Mouse (Mus musculus): ENCODE results near the gene Med27. TPM values are rescaled to one million over a fixed set of nuclear protein-coding genes. Genes with fewer than 3 reads are reported as not detected.

The Med27 gene
- polyA plus RNA-seq, 1 experiment from 2014 or later: 78.6 TPM

DNA sequence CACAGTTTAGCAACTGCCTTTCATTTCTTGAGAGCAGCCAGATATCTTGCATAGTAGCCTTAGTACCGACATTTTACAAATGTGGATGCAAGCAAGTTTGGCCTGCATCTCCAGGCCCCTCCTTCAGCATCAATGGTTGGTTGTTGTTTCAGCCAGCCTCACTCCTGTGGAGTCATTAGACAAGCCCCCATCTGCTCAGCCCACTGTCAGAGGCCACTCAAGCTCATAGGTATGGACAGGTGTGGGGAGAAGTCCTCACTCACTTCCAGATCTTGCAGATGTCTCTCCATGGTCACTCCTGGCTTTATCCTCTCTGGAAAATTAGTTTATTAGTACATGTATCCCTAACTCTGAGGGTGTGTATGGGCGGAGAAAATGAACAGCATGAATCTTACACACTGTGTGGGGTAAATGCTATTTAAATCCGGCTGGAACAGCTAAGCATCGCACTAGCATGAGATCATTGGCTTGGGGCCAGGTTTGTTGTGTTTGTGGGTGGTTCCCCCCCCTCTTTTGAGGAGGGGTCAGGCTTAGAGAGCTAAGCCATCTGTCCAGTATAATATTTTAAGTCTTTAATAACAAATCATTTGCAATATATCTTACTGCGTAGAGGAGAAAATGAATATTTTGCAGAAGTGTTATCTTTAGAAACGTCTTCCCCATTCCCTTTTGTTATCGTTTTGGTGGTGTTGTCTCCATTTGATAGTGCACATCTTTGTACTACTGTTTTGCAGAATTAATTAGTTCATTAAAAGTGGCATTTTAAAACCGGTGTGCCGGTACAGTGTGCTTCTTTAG, 118.4 kb downstream of the Med27 start:
- WGBS: 36% methylated on average over 9 of the region's 9 CpGs
- no peak overlapping the region for H3K4me2 ChIP-seq
- ATAC-seq (replicated peaks): peak; percentile 59; the same call in 1 of the 2 replicates

DNA sequence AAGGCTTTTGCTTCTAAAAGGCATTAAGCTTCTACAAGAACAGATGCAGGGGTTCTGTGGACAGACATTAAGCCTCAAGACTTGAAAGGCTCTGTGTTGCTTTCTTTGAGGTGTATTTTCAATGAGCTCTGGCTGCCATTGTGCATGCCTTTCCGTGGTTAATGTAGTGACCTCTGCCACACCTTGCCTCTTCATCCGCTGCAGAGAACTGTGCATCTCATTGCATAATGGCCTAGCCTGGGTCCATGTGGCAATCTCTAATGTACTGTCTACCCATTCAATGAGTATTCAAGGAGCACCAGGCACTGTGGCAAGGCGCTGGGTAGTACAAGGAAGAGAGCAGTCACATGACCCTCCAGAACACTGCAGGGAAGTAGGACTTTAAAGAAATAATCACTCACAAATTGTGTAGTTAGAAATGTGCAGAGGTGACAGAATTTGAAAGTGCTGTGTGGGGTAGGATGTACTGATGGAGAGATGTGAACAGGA, 119.1 kb downstream of the Med27 start:
- no peak overlapping the region for H3K4me3 ChIP-seq
- no peaks in the 10 kb centered on the region for H3K36me3 ChIP-seq (replicated peaks)
- H3K4me1 ChIP-seq: peaks cover 35% of the 10 kb centered on the region
- H3K9me3 ChIP-seq: no peaks in the 10 kb centered on the region
- ATAC-seq (replicated peaks): 0 out of 2 replicates have a peak, but pooled peaks have one; percentile 15
- H3K27ac ChIP-seq: peak overlapping the region; percentile 57
- H3K4me2 ChIP-seq: no peak overlapping the region
- H3K9ac ChIP-seq: no peak overlapping the region
- no peaks in the 10 kb centered on the region for H3K27me3 ChIP-seq (replicated peaks)
- 27% methylated on average over 3 of the region's 3 CpGs for WGBS

More for the DNA sequence above, 118.4 kb downstream of the Med27 start:
- peak overlapping the region; percentile 57; the same call in 1 of the 2 replicates for H3K27ac ChIP-seq
- no peaks in the 10 kb centered on the region for H3K27me3 ChIP-seq (replicated peaks)
- H3K9ac ChIP-seq: no peak overlapping the region
- no peak overlapping the region for H3K4me3 ChIP-seq
- no peaks in the 10 kb centered on the region for H3K9me3 ChIP-seq
- H3K36me3 ChIP-seq (replicated peaks): no peaks in the 10 kb centered on the region
- peaks cover 35% of the 10 kb centered on the region for H3K4me1 ChIP-seq

DNA sequence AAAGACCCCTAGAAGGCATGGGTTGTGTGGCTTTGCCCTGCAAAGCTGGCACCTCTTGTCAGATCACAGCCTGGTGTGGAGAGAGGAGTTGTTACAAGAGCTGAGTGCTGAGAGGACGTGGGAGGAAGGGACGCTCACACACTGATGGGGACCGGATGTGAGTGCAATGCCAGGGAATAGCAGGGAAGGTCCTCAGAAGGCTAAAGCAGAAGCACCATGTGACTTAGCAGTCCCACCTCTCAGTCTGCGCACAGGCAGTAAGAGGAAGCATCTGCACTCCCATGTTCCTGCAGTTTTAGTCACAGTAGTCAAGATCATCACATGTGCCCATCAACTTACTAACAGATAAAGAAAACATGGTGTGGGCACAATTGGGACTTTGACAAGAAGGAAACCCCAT, 119.8 kb downstream of the Med27 start:
- H3K36me3 ChIP-seq (replicated peaks): no peaks in the 10 kb centered on the region
- no peak overlapping the region for H3K4me3 ChIP-seq
- peak overlapping the region; percentile 57 for H3K27ac ChIP-seq
- H3K27me3 ChIP-seq (replicated peaks): no peaks in the 10 kb centered on the region
- no peaks in the 10 kb centered on the region for H3K9me3 ChIP-seq
- no peak overlapping the region for H3K4me2 ChIP-seq
- no peak overlapping the region for H3K9ac ChIP-seq
- WGBS: 71% methylated on average over 4 of the region's 4 CpGs
- no peak for ATAC-seq (replicated peaks)
- H3K4me1 ChIP-seq: peaks cover 35% of the 10 kb centered on the region

DNA sequence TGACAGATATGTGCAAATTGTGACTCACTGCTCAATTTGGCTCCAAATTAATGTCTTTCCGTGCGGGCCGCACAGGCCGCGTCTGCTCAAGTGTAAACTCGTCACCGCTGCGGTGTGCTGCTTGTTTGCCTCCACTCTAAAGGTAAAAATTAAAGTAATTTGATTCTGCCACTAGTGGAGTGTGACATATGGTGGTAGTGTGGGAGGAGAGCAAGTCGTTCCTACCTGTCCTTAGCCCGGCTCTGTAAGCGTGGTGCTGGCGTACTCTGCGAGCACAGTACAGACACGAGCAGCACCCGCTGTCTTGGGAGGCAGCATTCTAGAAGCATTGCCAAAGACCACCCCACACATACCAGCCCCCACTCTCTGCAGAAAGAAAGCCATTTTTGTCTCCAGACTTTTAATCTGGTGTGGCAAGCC, 121.9 kb downstream of the Med27 start:
- no peaks in the 10 kb centered on the region for H3K9me3 ChIP-seq
- no peaks in the 10 kb centered on the region for H3K27me3 ChIP-seq (replicated peaks)
- WGBS: 59% methylated on average over 15 of the region's 15 CpGs
- no peak overlapping the region for H3K9ac ChIP-seq
- ATAC-seq (replicated peaks): peak; percentile 59; the same call in 1 of the 2 replicates
- H3K27ac ChIP-seq: peak overlapping the region; percentile 45; the same call in 1 of the 2 replicates
- no peak overlapping the region for H3K4me2 ChIP-seq
- no peaks in the 10 kb centered on the region for H3K36me3 ChIP-seq (replicated peaks)
- H3K4me3 ChIP-seq: no peak overlapping the region
- H3K4me1 ChIP-seq: peaks cover 35% of the 10 kb centered on the region

DNA sequence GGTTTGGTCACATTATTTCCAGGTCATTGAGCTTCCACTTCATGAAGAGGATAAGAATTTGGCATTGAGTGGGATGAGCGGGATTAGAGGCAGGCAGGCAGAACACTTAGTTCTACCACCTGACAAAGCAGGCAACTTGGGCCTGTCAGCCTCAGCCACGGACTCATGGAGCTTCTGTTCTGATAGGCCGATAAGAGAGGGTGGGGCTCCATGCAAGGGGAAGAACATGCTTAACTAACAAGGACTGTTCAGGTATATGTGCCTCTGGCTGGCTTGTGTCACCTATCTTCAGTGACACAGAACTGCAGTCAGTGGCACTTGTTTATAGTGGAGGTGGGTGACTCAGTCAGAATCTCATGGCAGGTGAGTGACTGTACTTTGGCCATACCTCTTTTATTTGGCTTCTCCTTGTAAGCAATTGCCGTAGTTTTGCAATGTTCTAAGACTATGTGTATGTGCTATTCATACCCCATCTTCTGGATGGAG, 126.4 kb downstream of the Med27 start:
- no peaks in the 10 kb centered on the region for H3K9me3 ChIP-seq
- peaks cover 9% of the 10 kb centered on the region for H3K4me1 ChIP-seq
- H3K27ac ChIP-seq: no peak overlapping the region
- H3K36me3 ChIP-seq (replicated peaks): no peaks in the 10 kb centered on the region
- WGBS: 63% methylated on average over 4 of the region's 4 CpGs
- H3K4me2 ChIP-seq: no peak overlapping the region
- no peaks in the 10 kb centered on the region for H3K27me3 ChIP-seq (replicated peaks)
- H3K4me3 ChIP-seq: no peak overlapping the region
- H3K9ac ChIP-seq: no peak overlapping the region
- no peak for ATAC-seq (replicated peaks)

DNA sequence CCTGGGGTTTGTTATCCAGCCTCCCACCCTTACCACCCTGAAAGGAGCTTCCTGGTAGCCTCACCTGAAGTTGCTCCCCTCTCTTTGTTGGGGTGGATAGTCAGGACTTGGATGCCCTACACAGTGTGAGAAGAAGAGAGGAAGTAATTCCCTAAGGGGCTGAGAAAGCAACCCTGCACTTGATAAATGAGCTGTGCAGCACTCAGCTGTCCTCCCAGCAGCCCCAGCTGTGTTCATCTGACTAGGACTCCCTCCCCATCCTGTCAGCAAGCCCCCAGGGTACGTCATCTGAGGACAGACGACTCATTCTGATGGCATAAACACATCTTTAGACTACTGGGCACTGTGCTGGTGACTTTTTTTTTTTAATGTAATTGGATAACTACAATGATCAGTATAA, 127.3 kb downstream of the Med27 start:
- 0 out of 2 replicates have a peak, but pooled peaks cover 2% of the 10 kb centered on the region for H3K4me1 ChIP-seq
- WGBS: 38% methylated on average over 2 of the region's 2 CpGs
- no peaks in the 10 kb centered on the region for H3K27me3 ChIP-seq (replicated peaks)
- no peak for ATAC-seq (replicated peaks)
- no peak overlapping the region for H3K4me3 ChIP-seq
- no peaks in the 10 kb centered on the region for H3K36me3 ChIP-seq (replicated peaks)
- H3K9me3 ChIP-seq: no peaks in the 10 kb centered on the region
- no peak overlapping the region for H3K27ac ChIP-seq
- H3K4me2 ChIP-seq: no peak overlapping the region
- no peak overlapping the region for H3K9ac ChIP-seq

DNA sequence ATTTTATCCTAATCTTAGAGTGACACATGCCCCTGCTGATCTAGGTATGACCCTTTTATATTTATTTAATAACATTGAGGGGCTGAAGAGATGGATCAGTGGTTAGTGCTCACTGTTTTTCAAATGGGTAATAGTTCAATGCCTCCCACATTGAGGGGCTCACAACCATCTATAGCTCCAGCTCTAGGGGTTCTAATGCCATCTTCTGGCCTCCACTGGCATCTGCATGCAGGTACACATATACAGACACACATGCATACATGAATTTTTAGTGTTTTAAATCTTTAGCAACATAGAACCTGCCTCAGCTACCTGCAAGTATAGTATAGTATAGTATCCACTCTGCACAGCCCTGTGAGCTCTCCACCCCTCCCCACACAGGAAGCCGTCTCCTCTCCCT, 130.1 kb downstream of the Med27 start:
- H3K4me2 ChIP-seq: no peak overlapping the region
- no peak overlapping the region for H3K27ac ChIP-seq
- no peak overlapping the region for H3K4me3 ChIP-seq
- no peaks in the 10 kb centered on the region for H3K36me3 ChIP-seq (replicated peaks)
- H3K27me3 ChIP-seq (replicated peaks): no peaks in the 10 kb centered on the region
- H3K9me3 ChIP-seq: no peaks in the 10 kb centered on the region
- ATAC-seq (replicated peaks): no peak
- no peak overlapping the region for H3K9ac ChIP-seq
- WGBS: 93% methylated on average over 1 of the region's 1 CpGs
- peaks cover under 1% of the 10 kb centered on the region for H3K4me1 ChIP-seq

DNA sequence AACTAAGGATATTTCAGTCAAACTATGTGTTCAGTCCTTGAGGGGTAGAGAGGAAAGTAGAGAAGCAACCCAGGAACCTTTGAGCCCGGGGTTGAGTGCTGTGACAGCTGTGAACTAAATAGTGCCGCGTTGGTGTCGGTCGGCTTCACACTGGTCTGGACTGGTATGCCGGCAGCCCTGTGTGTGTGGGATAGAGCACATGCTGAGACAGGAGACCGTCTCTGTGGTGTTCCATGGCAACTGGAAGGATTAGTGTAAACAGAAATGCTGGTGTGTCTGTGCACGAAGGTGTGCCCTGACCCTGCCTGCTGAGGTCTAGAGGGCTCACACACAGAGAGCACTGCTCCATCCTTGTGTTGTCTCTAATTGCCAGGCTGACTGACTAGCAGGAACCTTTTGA, 135.2 kb downstream of the Med27 start:
- Histone ChIP-seq H3K36me3 (replicated peaks) (no peaks in the 10 kb centered on the region), H3K4me3 (no peak overlapping the region), H3K27me3 (replicated peaks) (no peaks in the 10 kb centered on the region), H3K4me1 (peaks cover 33% of the 10 kb centered on the region), H3K4me2 (no peak overlapping the region), H3K9me3 (no peaks in the 10 kb centered on the region), H3K9ac (no peak overlapping the region), H3K27ac (no peak overlapping the region)
- ATAC-seq (replicated peaks): no peak
- 24% methylated on average over 8 of the region's 8 CpGs for WGBS

DNA sequence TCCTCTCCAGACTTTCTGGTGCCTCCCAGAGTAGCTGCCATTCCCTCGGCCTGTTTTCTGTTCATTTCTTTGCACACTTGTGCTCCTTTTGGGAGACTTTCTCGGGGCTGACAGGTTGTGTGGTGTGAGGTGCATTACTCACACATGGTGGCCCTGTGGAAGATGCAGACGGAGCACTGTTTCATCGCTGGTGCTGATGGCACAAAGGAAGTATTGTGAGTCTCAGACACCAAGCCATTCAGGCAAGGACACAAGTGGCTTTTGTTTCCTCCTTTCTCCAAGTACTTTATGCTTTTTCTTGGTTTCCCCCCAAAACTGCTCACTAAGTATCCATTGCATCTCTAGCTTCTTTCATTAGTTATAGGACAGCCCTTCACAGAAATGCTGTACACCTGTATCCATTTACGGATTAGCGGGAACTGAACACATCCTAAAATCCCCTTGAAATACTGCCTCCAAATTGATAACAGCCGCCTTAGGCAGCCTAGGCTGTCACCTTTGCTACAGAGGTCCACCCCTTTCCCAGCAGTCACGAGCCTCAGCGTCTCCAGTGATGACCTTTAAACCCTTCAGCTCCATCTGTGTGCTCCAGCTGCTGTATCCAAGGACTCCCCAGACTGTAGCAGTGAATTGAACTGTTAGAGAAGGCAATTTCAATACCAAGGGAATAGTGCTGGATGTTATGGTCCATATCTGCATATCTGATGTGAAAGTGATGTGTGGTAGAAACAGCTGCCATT, 136.5 kb downstream of the Med27 start:
- Histone ChIP-seq H3K27me3 (replicated peaks) (no peaks in the 10 kb centered on the region), H3K36me3 (replicated peaks) (no peaks in the 10 kb centered on the region), H3K4me2 (no peak overlapping the region), H3K9me3 (no peaks in the 10 kb centered on the region), H3K4me3 (no peak overlapping the region), H3K4me1 (peaks cover 40% of the 10 kb centered on the region), H3K9ac (no peak overlapping the region), H3K27ac (no peak overlapping the region)
- 53% methylated on average over 9 of the region's 9 CpGs for WGBS
- no peak for ATAC-seq (replicated peaks)

DNA sequence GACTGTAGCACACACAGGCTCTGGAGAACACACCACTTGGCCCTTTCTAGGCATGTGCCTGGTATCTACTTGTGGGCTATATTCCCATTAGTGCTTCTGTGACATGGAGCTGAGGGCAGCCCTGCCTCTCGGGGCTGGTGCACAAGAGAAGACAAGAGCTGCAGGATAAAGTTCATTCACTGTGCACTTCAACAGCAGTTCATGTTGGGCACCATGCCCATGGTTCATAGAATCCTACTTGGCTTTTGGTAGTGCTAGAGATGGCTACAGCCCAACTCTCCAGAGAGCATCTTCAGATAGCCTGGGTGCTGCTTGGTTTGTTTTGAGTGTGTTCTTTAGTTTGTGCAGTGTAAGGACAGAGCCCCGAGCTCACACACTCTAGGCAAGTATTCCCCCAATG, 138.9 kb downstream of the Med27 start:
- Histone ChIP-seq H3K9me3 (no peaks in the 10 kb centered on the region), H3K36me3 (replicated peaks) (no peaks in the 10 kb centered on the region), H3K4me1 (peaks cover 50% of the 10 kb centered on the region), H3K4me3 (no peak overlapping the region), H3K9ac (no peak overlapping the region), H3K27me3 (replicated peaks) (no peaks in the 10 kb centered on the region), H3K27ac (peak overlapping the region; percentile 2; the same call in 1 of the 2 replicates), H3K4me2 (no peak overlapping the region)
- WGBS: 74% methylated on average over 2 of the region's 2 CpGs
- ATAC-seq (replicated peaks): no peak

DNA sequence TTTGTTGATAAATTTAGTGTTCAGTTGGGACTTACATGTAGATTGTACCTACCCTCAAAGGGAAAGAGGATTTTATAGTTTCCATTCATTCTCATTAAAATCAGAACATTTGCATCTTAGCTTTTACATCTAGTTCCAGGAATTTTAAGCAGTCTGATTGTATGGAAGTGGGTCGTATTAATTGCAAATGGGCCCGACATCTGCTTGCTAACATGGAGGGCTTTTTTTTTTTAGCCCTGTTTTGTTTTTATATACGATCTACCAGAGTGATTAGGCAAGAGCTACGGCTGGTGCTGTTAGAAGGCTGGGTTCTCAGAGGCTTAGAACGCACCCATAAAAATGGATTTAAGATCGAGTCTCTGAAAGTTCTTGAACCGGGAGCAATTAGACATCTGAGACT, 139.9 kb downstream of the Med27 start:
- H3K36me3 ChIP-seq (replicated peaks): no peaks in the 10 kb centered on the region

DNA sequence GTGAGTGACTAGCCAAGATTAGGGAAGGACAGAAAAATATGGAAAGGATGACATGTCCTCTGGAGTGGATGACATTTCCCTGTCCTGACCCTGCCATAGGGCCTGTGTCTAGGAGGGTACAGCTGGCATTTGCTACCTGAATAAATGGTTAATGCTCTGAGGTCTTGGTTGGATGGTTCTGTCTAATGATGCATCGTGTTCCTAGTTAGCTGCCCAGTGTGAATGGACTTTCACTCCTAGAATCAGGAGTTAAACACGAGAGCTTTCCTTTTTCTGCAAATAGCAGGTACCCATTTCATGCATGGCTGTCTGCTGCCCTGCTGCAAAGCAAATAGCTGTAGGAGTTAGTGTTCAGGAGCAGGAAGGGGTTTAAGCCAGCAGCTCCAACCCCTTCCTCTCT, 141.0 kb downstream of the Med27 start:
- Histone ChIP-seq H3K36me3 (replicated peaks) (no peaks in the 10 kb centered on the region), H3K27ac (peak overlapping the region; percentile 31; the same call in 1 of the 2 replicates), H3K4me2 (no peak overlapping the region), H3K9ac (no peak overlapping the region), H3K9me3 (no peaks in the 10 kb centered on the region), H3K4me3 (no peak overlapping the region), H3K27me3 (replicated peaks) (no peaks in the 10 kb centered on the region), H3K4me1 (peaks cover 47% of the 10 kb centered on the region)
- no peak for ATAC-seq (replicated peaks)
- 65% methylated on average over 2 of the region's 2 CpGs for WGBS

More for the DNA sequence above, 139.9 kb downstream of the Med27 start:
- Histone ChIP-seq H3K4me1 (peaks cover 50% of the 10 kb centered on the region), H3K27me3 (replicated peaks) (no peaks in the 10 kb centered on the region), H3K4me2 (no peak overlapping the region), H3K4me3 (no peak overlapping the region), H3K27ac (no peak overlapping the region), H3K9ac (no peak overlapping the region), H3K9me3 (no peaks in the 10 kb centered on the region)
- 38% methylated on average over 7 of the region's 7 CpGs for WGBS
- ATAC-seq (replicated peaks): no peak

Data from midbrain, embryonic 15.5 days (tissue).